Mouse (Mus musculus) liver, adult 2 months (tissue): ENCODE data around the gene Copg2.

ENCODE experiments used
- CTCF ChIP-seq: fragments of 200-500 bp; IDR thresholded peaks from 2 replicates; pipeline ENCODE4 v1.5.1; 2011; ENCODE audit warnings: low read depth, low read length, control low read depth
- POLR2A ChIP-seq: fragments of 200-500 bp; IDR thresholded peaks from 2 replicates; pipeline ENCODE4 v1.6.1; 2011; ENCODE audit warnings: low read length, control low read depth; ENCODE audit not compliant: insufficient read depth; ENCODE audit errors: extremely low read depth

GRCm38 (mm10) chr6:30897520-30897919 lies 926 bp upstream of the Copg2 start:
- TF ChIP-seq CTCF (no peak), POLR2A (no peak)
